Mouse (Mus musculus): Measurements from ENCODE around the gene Xrn2. TPM values are rescaled to one million over a fixed set of nuclear protein-coding genes. Genes with fewer than 3 reads are reported as not detected.

Gene Xrn2
- polyA plus RNA-seq (2014; fragmentation: Illumina TruSeq; extraction: RNeasy Lipid Tissue Mini Kit (QIAGEN cat#74804); ENCODE audit: low read depth, low replicate concordance): 61.2 TPM

GRCm38 (mm10) chr2:147012623-147013184 lies at the start of gene Xrn2:
Gene Xrn2 (plus strand): TSS chr2:147012996.

GRCm38 (mm10) chr2:147085072-147085870 lies 72.5 kb downstream of the Xrn2 start, which contains the start of gene Nkx2-4:
Gene Nkx2-4 (minus strand): TSS chr2:147085445.

Other genes starting within 250 kb of the Xrn2 start
- gene Kiz, start 157.1 kb upstream of the Xrn2 start, polyA plus RNA-seq (2014; fragmentation: Illumina TruSeq; extraction: RNeasy Lipid Tissue Mini Kit (QIAGEN cat#74804); ENCODE audit: low read depth, low replicate concordance): 34.8 TPM
- gene Nkx2-4, start 72.4 kb downstream of the Xrn2 start, polyA plus RNA-seq (2014; fragmentation: Illumina TruSeq; extraction: RNeasy Lipid Tissue Mini Kit (QIAGEN cat#74804); ENCODE audit: low read depth, low replicate concordance): not detected
- not detected for gene Nkx2-2, start 181.2 kb downstream of the Xrn2 start, polyA plus RNA-seq (2014; fragmentation: Illumina TruSeq; extraction: RNeasy Lipid Tissue Mini Kit (QIAGEN cat#74804); ENCODE audit: low read depth, low replicate concordance)